Mouse (Mus musculus): ENCODE measurements around the gene Msi2. TPM values are rescaled to one million over a fixed set of nuclear protein-coding genes. Genes with fewer than 3 reads are reported as not detected.
A peak's percentile ranks its signal among the peaks of the same experiment; 100 is the strongest.

The Msi2 gene
- polyA plus RNA-seq (2017; shearing (Covaris generic)), result 10 to 100 TPM; 23.6 to 30.8 (median 26.0) TPM

DNA sequence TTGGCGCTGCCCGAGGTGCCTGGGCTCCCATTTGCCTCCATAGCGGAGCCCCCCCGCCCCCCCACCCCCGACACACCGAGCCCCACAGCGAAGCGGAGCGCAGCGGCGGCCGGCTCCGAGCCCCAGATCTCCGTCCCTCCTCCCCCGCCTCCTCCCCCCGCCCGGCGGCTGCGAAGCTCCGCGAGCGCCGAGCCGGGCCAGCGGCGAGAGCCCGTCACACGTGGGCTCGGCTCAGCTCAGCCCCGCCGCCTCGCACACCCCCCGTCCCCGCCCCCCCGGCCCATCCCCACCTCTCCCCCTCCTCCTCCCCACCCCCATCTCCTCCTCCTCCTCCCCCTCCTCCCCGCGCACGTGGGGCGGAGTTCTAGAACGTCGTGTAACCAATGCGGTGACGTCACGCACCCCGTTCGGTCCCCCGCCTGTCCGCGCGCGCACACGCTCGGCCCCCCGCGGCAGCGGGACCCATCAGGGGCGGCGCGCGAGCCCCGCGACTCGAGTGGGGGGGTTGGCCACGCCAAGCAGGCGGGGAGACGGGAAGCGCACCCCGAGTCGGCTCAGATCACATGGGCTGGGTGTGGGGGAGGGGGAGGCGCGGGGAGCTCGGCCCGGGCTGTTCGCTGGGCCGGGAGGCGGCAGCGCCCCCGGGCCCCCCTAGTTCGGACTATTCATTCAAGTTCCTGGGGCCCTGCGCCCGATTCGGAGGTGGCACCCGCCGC is at the start of gene Msi2:
Gene Msi2, minus strand, starts transcription at position 464 of the 716 bp plus-strand sequence.
- peak; percentile 68 for ATAC-seq

GRCm38 (mm10) chr11:88765635-88766034 is 47.3 kb upstream of the Msi2 start:
- ATAC-seq, result no peak

DNA sequence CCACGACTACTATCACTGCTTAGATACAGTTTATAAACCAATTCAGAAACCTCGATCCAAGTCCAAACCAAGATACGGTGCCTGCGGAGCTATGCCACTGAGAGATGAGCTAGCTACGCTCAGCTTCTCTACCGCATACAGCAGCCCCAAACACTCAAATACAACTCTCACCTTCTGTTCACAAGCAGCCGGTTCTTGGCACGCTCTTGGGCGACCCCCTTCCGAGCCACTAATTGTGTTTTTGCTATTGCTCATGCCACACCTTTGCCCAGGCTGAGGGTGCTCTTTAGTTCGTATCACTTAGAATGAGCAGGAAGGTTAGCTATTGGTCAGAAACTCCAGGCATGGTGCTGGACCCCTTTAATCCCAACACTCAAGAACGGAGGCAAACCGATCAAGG is 45.1 kb upstream of the Msi2 start:
- ATAC-seq, result no peak

DNA sequence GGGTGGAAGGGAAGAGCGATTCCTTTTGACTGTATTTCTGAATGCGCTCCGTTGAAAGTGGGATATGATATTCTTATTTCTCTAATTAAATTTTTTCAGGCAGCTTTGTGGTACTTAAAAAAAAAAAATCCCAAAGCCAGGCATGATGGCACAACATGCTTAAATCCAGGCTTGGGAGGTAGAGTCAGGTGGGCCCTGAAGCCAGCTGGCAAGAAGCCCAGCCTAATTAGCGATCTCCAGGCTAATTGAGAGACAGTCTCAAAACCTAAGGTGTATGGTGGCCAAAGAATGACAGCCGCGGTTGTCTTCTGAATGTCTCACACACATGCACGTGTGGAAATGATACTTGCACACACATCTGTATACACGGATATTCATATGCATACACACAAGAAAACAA is 41.2 kb upstream of the Msi2 start:
- ATAC-seq, result no peak

DNA sequence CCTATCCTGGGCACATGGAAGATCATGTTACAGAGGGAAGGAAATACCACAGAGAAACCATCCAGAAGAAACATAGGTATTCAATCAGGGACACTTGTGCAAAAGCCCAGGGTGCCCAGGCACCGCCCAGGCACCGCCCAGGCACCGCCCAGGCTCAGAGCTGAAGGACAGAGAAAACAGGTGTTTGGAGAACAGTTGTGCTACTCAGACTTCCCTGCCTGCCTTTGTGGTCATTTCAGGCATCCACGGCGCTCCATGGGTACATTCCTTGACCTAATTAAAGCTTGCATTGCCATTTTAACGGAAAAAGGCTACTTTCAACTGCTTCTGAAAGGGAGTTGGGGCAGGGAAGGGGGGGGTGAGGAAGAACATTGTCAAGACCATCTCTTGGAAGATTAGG is 40.1 kb upstream of the Msi2 start:
- ATAC-seq, result no peak

DNA sequence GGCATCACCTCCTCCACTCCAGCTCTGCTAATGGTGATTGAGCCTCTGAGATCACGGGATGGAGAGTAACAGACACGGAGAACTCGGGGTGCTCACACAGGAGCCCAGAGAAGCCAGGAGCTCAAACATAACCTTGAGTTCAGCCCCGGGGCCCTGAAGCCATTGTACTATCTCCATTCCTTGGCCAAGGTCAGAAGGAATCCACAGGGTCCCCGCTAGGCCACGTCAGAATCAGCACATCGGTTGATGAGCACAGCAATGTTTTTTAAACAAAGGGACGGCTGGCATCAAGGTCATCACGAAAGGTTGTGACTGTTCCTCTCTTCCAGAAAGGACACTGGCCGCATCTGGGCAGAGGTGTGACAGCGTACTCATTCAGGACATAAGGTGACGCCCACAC is 27.0 kb upstream of the Msi2 start:
- ATAC-seq, result no peak

DNA sequence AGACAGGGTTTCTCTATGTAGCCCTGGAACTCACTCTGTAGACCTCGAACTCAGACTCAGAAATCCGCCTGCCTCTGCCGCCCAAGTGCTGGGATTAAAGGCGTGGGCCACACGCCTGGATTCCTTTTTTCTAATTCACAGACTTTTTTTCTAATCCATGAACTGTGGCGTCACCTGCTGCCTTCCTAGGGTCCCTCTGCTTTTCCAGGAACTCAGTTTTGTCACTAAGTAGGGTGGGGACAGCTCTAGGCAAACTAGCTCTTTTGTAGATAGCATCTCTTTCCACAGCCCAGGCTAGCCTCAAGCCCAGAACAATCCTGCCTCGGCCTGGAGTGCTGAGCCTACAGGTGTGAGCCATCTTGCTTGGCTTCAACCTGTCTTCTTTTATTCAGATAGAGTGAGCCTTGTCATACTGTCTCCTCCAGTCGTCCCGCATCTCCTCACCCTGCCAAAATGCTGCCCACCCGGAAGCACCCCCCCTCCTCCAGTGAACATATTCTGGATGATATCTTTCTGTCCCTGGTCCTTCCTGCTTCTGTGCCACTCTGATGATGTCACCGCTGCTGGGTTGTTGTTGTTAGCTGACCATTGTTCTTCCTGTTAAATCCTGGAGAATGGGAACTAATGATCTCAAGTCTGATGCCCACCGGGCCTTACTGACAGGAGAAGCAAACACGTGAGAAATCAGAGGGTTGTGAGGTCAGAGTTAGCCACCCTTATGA is 21.4 kb upstream of the Msi2 start:
- no peak for ATAC-seq

GRCm38 (mm10) chr11:88729363-88729762 is 11.1 kb upstream of the Msi2 start:
- no peak for ATAC-seq

DNA sequence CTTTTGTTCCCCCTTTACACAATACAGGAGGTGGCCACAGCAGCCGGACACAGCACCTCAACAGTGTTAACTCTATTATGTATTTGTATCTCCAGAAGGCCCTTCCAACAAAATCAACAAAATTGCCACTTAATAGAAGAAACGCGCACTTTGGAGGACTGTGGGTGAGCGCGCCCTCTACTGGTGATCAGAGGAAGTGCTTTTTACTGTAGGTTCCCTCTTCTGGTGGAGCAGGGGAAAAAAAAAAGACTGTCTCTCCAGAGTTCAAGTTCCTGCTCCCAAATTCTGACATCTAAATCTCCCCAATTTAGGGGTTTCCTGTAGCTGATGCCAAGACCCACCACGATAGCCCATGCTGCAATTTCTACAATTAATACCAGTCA is 10.2 kb upstream of the Msi2 start:
- ATAC-seq, result peak; percentile 41

GRCm38 (mm10) chr11:88727768-88728507 is 9.6 kb upstream of the Msi2 start:
- ATAC-seq, result no peak

- no peak for ATAC-seq
Observed at GRCm38 (mm10) chr11:88721144-88721636, 2.9 kb upstream of the Msi2 start.

GRCm38 (mm10) chr11:88720261-88721143 is 2.2 kb upstream of the Msi2 start:
- ATAC-seq, result no peak

DNA sequence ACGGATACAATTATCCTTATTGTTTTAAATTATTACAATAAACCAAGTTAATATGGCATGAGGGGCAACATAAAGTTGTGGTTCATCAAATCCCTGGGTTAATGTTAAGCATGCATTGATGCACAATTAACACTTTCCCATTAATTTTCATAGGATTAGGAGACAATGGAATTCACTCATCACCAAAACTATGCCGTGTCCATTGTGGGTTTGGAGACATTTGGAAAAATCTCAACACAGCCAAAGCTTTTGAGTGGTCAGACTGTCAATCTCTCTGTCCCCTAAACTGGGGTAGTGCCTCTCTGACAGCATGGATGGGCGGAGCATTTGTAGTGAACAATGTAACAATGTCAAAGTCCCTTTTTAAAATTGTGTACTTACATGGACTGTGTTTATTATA is 1.3 kb upstream of the Msi2 start:
- ATAC-seq, result no peak

- peak; percentile 54 for ATAC-seq
Observed at GRCm38 (mm10) chr11:88718766-88719595, 668 bp upstream of the Msi2 start.

DNA sequence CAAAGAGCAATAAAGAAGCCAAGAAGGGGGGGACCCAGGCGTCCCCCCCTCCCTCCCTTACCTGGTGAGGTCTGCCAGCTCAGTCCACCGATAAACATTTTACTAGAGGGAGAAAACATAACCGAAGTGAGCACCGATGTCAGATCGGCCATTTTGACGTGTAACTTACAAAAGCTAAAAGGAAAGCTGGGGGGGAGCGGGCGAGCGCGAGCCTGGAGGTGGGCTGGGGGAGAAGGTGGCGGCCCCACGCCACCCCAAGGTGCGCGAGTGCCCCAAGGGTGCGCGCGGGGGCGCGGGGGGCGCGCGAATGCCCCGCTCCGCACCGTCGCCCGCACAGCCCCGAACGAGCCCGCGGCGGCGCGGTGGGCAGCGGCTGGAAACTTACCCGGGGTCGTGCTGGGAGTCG is 666 bp downstream of the Msi2 start:
- no peak for ATAC-seq

- no peak for ATAC-seq
Observed at GRCm38 (mm10) chr11:88717016-88717643, 1.2 kb downstream of the Msi2 start.

DNA sequence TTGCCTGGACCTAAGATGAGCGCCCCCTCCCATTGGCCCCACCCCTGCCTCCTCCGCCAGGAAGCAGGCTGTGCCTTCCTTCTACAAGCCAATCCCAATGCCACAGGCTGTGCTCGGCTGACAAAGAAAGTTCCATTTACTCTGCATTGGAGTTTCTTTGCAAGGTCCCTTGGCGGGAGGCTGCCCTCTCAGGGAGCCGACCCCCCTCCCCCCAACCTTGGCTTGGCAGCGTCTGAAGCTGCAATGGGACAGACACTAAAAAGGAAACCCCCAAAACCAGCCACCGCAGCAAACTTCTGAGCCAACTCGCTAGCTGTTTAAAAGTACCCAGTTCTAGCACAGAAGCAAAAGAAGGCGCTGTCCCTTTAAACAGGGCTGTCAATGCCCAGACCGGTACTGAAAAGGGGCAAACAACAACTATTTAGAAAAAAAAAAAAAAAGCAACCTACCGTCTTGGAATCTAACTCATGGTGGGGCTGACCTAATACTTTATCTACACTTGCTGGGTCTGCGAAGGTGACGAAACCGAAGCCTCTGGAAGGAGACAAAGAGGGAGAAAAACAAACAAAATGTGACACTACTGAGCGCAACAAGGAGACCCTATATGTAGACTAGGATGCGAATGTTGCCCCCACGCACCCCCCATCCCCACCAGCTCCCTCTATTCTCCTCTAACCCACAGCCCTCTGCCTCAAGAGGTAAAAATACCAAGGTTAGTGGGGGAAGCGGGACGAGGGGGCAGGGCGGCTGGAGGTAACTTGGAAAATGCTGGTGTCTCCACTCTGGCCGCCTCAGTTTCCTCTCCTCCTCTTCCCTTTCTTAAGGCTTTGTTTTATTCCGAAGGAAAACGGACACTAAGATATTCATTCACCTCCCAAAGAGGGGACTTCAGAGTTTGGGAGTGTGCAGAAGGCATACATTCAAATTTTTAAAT is 2.0 kb downstream of the Msi2 start:
- ATAC-seq, result no peak

GRCm38 (mm10) chr11:88715299-88715698 is 3.0 kb downstream of the Msi2 start:
- no peak for ATAC-seq

DNA sequence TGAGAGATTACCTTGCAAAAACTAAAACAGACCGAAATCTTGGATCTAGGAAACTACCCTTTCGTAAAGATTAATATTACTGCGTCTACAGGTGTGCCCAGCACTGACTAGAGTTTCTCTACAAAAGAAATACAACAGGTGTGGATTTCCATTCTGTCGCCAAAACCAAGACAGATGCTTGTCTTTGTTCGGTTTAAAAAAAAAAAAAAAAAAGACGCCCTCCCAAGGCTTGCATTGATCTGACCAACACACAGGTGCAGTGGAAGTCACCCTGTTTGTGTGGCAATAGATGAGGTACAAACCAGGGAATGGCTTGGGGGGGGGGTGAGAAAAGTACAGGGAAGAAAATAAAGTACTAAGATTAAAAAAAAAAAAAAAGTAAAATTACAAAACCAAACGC is 4.2 kb downstream of the Msi2 start:
- ATAC-seq, result no peak

- ATAC-seq, result no peak
Observed at GRCm38 (mm10) chr11:88713479-88713878, 4.8 kb downstream of the Msi2 start.
